Mouse (Mus musculus): ENCODE measurements at regions not wholly inside any gene's neighbourhood (a gene's known extent, or its start where the extent isn't known, plus 50 kb on each side); places are given as distances from the start of the nearest gene placed in this dataset.

GRCm38 (mm10) chr9:40608596-40608995 lies 61.8 kb upstream of the Gm21915 start:
- TF ChIP-seq CTCF (IDR thresholded peaks at IDR 0.05; ENCODE audit: borderline replicate concordance, insufficient read depth, low read length) (no peak), POLR2A (IDR thresholded peaks at IDR 0.05; ENCODE audit: low read depth, low read length) (no peak)

All from embryonic fibroblast, embryonic 13.5 days (primary cell).